Mouse (Mus musculus) testis, postnatal 10 days (tissue): ENCODE data around the gene Sprn.

Experiments
- DNase-seq: peaks from one replicate; pipeline ENCODE4 v3.0.0; 2021; ENCODE audit warnings: low spot score

The Sprn gene

DNA sequence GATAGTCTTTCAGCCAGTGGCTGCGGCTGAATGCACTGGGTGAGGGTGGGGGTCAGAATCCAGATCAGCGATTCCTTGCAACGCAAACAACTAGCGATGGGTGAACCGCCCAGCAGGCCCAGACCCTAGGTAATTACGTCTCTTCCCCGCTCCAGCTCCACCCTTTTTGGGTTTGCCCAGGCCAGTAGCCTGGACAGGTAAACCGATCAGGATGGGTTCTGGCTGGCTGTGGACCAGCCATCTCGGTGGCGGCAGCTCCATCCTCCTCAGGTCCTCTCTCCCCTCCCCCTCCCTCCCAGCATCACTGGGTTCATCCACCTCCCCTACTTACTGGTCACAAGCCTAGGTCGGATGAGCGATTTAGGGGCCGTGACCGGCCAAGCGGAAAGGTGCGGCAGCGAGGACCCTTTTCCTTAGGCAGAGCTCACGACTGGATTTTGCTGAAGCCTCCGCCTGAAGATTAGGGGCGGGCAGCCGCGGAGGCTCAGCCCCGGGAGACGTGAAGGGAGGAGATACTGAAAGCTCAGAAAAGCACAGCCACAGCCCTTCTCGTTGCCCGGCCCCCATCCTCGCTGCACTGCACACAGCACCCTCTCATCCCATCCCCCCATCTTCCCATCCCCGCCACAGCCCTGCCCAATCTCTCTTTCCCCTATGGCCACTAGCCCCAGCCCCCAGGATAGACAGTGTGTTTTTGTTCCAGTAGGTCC, at the start of gene Sprn:
Gene Sprn, minus strand, starts transcription at position 660 of the 710 bp plus-strand sequence.
- DNase-seq, result no peak

DNA sequence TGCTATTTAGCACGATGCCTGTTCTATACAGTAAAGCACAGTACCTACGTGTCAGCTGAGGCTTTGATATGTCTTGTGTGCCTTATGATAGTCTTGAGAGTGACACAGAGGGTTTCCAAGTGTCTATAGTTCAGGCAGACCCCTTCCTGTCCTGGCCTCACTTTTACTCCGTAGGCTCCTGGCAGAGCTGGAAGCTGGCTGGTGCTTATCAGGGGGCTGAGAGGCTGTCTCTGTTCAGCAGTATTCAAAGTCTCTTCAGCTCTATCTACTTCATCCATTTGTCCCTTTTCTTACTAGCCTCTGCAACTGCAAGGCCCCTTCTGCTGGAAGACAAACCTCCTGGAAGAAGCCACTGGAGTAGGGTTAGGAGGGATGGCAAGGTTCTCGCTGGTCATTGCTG, 46.4 kb upstream of the Sprn start:
- DNase-seq, result no peak

GRCm38 (mm10) chr7:140196002-140196401, 41.3 kb upstream of the Sprn start:
- DNase-seq, result no peak

- no peak for DNase-seq
These were observed 39.4 kb upstream of the Sprn start for GRCm38 (mm10) chr7:140194031-140194430.

- DNase-seq, result no peak
These were observed 38.2 kb upstream of the Sprn start for GRCm38 (mm10) chr7:140192851-140193250.

DNA sequence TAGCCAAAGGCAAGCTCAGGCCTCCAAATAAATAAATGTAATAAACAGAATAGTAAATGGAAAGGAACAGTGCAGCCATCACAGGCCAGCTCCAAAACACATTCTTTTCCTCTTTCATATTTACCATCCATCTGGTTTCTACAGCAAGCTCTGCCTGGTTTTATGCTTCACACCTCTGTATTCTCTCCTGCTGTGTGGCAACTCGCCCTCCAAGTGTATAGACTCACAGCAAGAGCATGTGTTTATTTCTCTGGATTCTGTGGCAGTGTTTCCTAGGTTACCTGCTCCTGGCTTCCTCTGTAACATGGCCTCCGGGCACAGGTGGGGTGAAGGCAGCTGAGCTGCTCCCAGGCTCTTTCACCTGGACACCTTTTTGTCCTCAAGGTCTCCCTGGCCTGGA, 37.8 kb upstream of the Sprn start:
- DNase-seq, result no peak

DNA sequence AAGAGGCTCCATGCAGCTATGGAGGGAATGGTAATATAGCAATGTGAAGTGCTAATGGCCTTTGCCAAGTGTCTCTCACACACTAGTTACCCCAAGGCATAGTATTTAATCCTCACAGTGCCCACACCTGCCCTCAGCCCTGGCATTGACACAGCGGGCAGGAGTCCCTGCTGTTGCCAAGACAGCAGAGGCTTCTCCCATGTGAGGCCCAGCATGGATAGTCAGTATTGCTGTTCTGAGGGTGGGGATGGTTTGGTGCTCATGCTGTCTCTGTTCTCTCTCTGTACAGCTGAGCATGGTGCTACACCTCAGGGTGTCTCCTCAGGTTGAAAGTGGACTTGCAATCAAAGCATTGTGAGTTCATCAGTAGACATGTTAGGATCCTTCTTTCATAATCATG, 35.8 kb upstream of the Sprn start:
- no peak for DNase-seq

DNA sequence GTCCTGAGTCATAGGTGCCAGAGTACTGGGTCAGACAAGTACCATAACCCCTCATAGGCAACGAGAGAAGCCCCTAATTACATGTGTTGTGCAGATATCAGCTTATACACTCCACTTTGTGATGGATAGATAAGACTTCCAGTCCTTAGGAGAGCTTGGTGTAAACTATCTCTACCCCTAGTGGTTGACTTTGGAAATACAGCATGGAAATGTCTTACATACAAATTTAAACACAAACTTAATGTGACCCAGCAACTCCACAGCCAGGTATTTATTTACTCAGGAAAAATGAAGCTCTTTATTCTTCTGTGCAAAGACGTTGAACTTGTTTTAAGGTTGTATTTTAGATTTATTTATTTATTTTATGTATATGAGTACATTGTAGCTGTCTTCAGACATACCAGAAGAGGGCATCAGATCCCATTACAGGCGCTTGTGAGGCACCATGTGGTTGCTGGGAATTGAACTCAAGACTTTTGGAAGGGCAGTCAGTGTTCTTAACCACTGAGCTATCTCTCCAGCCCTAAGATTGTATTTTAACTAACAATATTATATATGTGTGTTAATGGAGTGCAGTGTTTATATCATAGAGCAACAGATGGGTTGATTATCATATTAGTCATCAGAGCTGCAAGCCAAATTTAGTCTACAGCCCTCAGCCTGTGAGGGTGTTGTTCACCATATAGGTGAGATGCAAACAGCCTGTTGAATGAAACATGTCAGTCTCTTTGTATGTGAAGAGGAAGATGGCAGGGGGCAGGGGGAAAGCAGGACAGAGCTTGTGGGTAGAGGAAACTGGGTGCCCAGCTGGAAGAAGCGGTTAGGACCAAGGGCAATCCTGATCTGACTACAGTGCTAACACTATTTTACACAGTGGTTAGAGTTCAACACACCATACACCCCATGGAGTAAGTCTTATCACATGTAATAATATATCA, 34.0 kb upstream of the Sprn start:
- no peak for DNase-seq

GRCm38 (mm10) chr7:140187721-140188390, 33.2 kb upstream of the Sprn start:
- no peak for DNase-seq

DNA sequence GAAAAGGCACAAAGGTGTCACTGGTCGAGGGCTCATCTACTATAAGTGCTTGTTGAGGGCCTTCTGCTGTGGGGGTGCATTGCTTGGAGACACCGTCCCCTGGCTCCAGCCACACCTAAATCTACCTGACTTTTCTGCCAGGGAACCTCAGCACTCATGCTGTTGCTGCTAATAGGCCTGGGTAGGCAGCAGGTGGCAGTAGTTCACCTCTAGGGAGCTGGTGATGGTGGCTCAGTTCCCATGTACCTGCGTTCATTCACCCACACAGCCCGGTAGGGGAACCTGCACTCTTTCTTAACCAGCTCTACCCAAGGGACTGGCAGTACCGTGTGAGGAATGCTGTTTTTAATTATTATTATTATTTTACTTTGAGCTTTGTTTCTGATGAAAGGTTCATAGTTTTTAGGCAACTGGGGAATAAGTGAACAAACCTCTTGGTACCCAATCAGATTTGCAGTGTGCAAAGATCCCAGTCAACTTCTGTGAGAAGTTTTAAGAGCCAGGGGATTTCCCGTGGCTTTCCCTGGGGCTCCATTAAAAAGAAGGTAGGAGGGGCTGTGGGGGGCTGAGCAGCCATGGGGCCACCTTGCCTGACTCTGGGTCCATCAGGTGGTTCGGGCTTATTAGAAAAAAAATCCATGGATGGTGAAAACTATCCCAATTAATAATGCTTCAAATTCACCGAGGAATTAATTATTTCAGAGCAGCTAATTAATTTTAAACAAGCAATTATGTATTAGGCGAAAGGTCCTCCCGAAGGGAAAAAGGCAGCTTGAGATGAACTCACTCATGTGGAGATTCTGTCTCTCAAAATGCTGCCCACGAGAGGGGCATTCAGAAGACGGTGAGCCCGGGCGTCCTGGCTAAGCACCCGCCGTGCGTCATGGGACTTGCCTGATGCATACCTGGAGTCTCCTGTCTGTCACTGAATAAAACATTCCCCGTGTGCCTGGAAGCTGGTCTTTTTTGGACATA, 32.3 kb upstream of the Sprn start:
- DNase-seq, result peak; percentile 65

DNA sequence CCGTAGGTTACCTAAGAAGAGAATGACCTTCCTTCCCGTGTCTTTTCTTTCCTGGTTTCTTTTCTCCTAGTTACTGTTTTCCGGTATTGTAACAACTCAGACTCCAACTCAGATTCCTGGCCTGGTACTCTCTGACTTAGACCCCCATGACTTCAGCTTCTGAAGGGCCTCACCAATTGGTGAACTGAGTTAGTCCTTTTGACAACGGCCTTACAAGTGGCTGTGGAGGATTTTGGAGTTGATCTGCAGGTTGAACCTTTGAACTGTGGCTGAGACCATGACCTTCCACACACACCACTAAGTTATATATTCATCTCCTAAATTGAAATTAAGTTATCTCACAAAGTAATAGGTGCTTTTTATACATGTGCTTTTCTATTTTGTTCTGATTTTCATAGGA, 29.5 kb upstream of the Sprn start:
- no peak for DNase-seq

- DNase-seq, result no peak
These were observed 26.0 kb upstream of the Sprn start for GRCm38 (mm10) chr7:140180692-140181091.

DNA sequence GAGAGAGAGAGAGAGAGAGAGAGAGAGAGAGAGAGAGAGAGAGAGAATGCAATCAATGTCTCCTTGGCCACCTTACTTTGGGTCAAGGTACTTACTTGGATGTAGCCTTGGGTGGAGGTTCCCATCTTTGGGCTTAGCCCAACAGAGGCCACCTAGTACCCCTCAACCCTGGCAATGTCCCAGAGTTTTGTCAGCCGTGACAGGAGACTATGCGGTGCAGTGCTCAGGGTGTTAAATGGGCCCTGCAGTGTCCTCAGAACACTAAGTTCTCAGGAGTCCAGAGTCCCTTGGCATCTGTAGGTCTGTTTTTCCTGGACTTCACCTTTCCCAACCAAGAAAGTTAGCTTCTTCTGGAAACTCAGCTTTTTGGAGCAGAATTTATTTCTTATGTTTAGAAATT, 24.5 kb upstream of the Sprn start:
- no peak for DNase-seq

GRCm38 (mm10) chr7:140172936-140173335, 18.3 kb upstream of the Sprn start, which contains the start of gene Olfr523:
TSS of gene Olfr523 (plus strand) at chr7:140173217.
- DNase-seq, result no peak

DNA sequence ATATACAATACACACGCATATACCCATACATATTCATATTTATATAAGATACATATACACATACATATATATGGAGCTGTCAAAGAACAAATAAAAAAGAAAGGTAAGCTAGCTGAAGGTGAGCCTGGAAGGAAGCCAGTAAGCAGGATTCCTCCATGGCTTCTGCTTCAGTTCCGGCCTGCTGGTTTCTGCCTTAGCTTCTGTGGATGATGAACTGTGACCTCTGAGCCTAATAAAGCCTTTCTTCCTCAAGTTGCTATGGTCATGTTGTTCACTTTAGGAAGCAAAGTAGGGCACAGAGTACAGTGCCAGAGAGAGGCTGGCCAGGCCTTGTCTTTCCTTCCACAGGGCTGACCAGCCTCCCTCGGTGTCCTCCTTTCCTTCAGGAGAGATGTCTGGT, 16.2 kb upstream of the Sprn start:
- no peak for DNase-seq

- no peak for DNase-seq
These were observed 14.7 kb upstream of the Sprn start for GRCm38 (mm10) chr7:140169386-140169785.

GRCm38 (mm10) chr7:140167950-140168349, 13.3 kb upstream of the Sprn start:
- no peak for DNase-seq

DNA sequence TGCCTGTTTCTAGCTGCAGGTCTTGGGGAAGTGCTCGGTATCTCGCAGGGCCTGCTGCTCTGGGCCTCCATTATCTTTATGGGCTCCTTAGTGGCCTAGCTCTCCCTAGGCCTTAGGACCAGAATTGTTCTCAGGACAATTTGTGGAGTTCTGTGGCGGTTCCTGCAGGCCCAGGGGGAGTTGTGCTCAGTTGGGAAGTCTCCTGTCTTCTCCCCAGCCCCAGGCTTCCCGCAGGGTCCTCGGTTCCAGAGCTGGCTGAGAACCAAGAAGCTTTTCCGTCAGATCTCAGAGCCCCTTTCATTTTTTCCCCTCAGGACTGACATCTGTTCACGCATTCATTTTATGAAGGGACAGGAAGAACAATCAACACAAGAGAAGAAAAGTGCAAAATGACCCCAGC, 10.0 kb upstream of the Sprn start, which contains the start of gene Olfr522:
Gene Olfr522, minus strand, starts transcription at position 101 of the 400 bp plus-strand sequence.
- no peak for DNase-seq

DNA sequence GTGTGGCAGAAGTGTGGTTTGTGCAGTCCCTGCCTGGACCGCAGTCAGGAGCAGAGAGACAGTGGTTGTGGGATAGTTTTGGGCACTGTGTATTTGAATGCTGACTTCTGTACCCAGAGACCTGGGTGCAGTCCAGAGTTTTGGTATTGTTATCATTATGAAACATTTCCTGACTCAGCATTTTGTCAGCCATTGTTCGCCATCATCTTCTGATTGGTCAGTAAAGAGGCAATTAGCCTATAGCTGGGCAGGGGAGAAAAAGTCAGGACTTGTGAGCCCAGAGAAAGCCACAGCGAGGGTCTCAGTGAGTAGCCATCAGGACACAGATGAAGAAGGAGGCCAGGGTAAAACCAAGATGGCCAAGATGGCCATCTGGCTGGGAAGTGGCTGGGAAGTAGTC, 5.7 kb upstream of the Sprn start:
- no peak for DNase-seq

DNA sequence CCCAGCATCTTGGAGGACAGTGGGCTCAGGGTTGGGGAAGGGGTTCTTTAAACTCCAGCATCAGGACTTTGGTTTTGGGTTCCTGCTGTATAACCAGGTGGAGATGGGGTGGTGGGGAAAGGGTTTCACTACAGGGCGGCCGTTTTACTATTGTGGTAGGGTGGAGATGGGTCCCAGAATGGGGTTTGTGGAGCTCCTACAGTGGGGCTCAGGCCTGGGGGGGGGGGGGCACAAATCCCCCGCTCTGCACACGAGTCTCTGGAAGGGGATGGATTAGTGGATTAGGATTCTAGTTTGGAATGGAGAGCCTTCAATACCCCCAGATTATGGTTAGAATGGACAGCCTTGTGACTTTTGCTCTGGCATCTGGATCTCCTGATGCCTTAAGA, 854 bp downstream of the Sprn start:
- no peak for DNase-seq

GRCm38 (mm10) chr7:140153383-140153782, 1.3 kb downstream of the Sprn start:
- DNase-seq, result peak; percentile 66
